Mouse (Mus musculus) midbrain, embryonic 11.5 days (tissue): ENCODE results near the gene 9430097D07Rik. TPM values are rescaled to one million over a fixed set of nuclear protein-coding genes. Genes with fewer than 3 reads are reported as not detected.
A peak's percentile ranks its signal among the peaks of the same experiment; 100 is the strongest.

ENCODE experiments used
- ATAC-seq: fragments of 200-750 bp; cut with Nextera tagmentation; 2 replicates; pipeline ENCODE4 v1.8.0; 2017; ENCODE audit warnings: moderate TSS enrichment, moderate library complexity; ENCODE audit not compliant: low FRiP score
- DNase-seq: peaks from one replicate; pipeline ENCODE4 v3.0.0; 2015; ENCODE audit warnings: low spot score; ENCODE audit errors: missing footprints
- H3K27ac ChIP-seq: fragments of 300-500 bp; sonication (generic); 2 replicates; pipeline ENCODE4 v1.5.1; 2014; ENCODE audit warnings: low read depth, low read length
- H3K27me3 ChIP-seq: fragments of 300-500 bp; sonication (generic); 2 replicates; pipeline ENCODE4 v1.6.1; 2014; ENCODE audit warnings: mild to moderate bottlenecking, low read length, moderate library complexity, mixed read lengths; ENCODE audit not compliant: control insufficient read depth, insufficient read depth
- H3K36me3 ChIP-seq: fragments of 300-500 bp; sonication (generic); 2 replicates; pipeline ENCODE4 v1.6.1; 2014; ENCODE audit warnings: mild to moderate bottlenecking, low read length, moderate library complexity, mixed read lengths; ENCODE audit not compliant: control insufficient read depth, insufficient read depth
- H3K4me1 ChIP-seq: fragments of 300-500 bp; sonication (generic); 2 replicates; pipeline ENCODE4 v1.6.1; 2014; ENCODE audit warnings: low read length; ENCODE audit not compliant: control insufficient read depth, insufficient read depth
- H3K4me2 ChIP-seq: fragments of 300-500 bp; sonication (generic); 2 replicates; pipeline ENCODE4 v1.6.1; 2014; ENCODE audit warnings: mild to moderate bottlenecking, moderate library complexity
- H3K4me3 ChIP-seq: fragments of 300-500 bp; sonication (generic); 2 replicates; pipeline ENCODE4 v1.5.1; 2014; ENCODE audit warnings: low read depth, low read length
- H3K9ac ChIP-seq: fragments of 300-500 bp; sonication (generic); 2 replicates; pipeline ENCODE4 v1.6.1; 2014; ENCODE audit warnings: low read length
- H3K9me3 ChIP-seq: fragments of 300-500 bp; sonication (generic); 2 replicates; pipeline ENCODE4 v1.6.1; 2016; ENCODE audit warnings: low read length; ENCODE audit not compliant: control insufficient read depth
- WGBS: fragments of 180-500 bp; shearing (Covaris S2); extraction: QIAGEN DNeasy Blood & Tissue Kit; methylation state at CpG from one replicate; pipeline ENCODE4 v1.1.7; 2014; 5-methylcytosine and 5-hydroxymethylcytosine counted together
- polyA plus RNA-seq: library from polyadenylated mRNA; unstranded; fragments of >200 nt; fragmentation: Nextera tagmentation; extraction: Ambion mirVana; gene quantifications from 2 replicates; pipeline ENCODE4 v1.2.1, GENCODE M21; 2014

9430097D07Rik gene
- polyA plus RNA-seq, 1 experiment from 2014 or later = 0.49 TPM

GRCm38 (mm10) chr2:32535501-32535991, 39.9 kb downstream of the 9430097D07Rik start:
- peak; percentile 89 for DNase-seq
- peak overlapping the region; percentile 91 for H3K9ac ChIP-seq
- peak overlapping the region; percentile 76 for H3K27ac ChIP-seq
- no peaks in the 10 kb centered on the region for H3K27me3 ChIP-seq
- under 1% methylated on average over 47 of the region's 56 CpGs for WGBS
- H3K4me1 ChIP-seq = peaks cover 53% of the 10 kb centered on the region
- peak; percentile 26 for ATAC-seq
- peak overlapping the region; percentile 79 for H3K4me2 ChIP-seq
- peak overlapping the region; percentile 80 for H3K4me3 ChIP-seq
- H3K36me3 ChIP-seq = no peaks in the 10 kb centered on the region
- H3K9me3 ChIP-seq = no peaks in the 10 kb centered on the region

- no peaks in the 10 kb centered on the region for H3K9me3 ChIP-seq
- ATAC-seq = peak; percentile 97
- H3K4me3 ChIP-seq = peak within 1 kb of the TSS; percentile 80
- peak within 1 kb of the TSS; percentile 91 for H3K27ac ChIP-seq
- peaks cover 51% of the 10 kb centered on the region for H3K4me1 ChIP-seq
- no peaks in the 10 kb centered on the region for H3K36me3 ChIP-seq
- H3K27me3 ChIP-seq = no peaks in the 10 kb centered on the region
- H3K9ac ChIP-seq = peak within 1 kb of the TSS; percentile 91
- WGBS = 1% methylated on average over 67 of the region's 67 CpGs
- H3K4me2 ChIP-seq = peak within 1 kb of the TSS; percentile 79
- DNase-seq = peak; percentile 99
Observed at GRCm38 (mm10) chr2:32534733-32535471, 40.6 kb downstream of the 9430097D07Rik start, which contains the start of gene Fam102a. TSS of gene Fam102a (plus strand) at chr2:32535332.

GRCm38 (mm10) chr2:32534061-32534732, 41.3 kb downstream of the 9430097D07Rik start:
- peak overlapping the region; percentile 80 for H3K4me3 ChIP-seq
- H3K27me3 ChIP-seq = no peaks in the 10 kb centered on the region
- DNase-seq (no peak), ATAC-seq (peak; percentile 8)
- H3K9me3 ChIP-seq = no peaks in the 10 kb centered on the region
- 10% methylated on average over 13 of the region's 13 CpGs for WGBS
- no peaks in the 10 kb centered on the region for H3K36me3 ChIP-seq
- H3K4me1 ChIP-seq = peaks cover 44% of the 10 kb centered on the region
- H3K27ac ChIP-seq = peak overlapping the region; percentile 91
- peak overlapping the region; percentile 68 for H3K4me2 ChIP-seq
- H3K9ac ChIP-seq = peak overlapping the region; percentile 79

- H3K9ac ChIP-seq = no peak overlapping the region
- no peaks in the 10 kb centered on the region for H3K27me3 ChIP-seq
- H3K27ac ChIP-seq = no peak overlapping the region
Observed at GRCm38 (mm10) chr2:32533163-32533562, 42.3 kb downstream of the 9430097D07Rik start.

GRCm38 (mm10) chr2:32530479-32530878, 45.0 kb downstream of the 9430097D07Rik start:
- ATAC-seq (no peak), DNase-seq (no peak)
- 95% methylated on average over 2 of the region's 2 CpGs for WGBS
- Histone ChIP-seq H3K36me3 (no peaks in the 10 kb centered on the region), H3K4me2 (no peak overlapping the region), H3K27ac (no peak overlapping the region), H3K9me3 (no peaks in the 10 kb centered on the region), H3K27me3 (no peaks in the 10 kb centered on the region), H3K4me3 (no peak overlapping the region), H3K4me1 (peaks cover 11% of the 10 kb centered on the region), H3K9ac (no peak overlapping the region)

More at GRCm38 (mm10) chr2:32533163-32533562, 42.3 kb downstream of the 9430097D07Rik start:
- Histone ChIP-seq H3K9me3 (no peaks in the 10 kb centered on the region), H3K4me1 (peaks cover 34% of the 10 kb centered on the region), H3K4me3 (no peak overlapping the region), H3K36me3 (no peaks in the 10 kb centered on the region), H3K4me2 (no peak overlapping the region)
- ATAC-seq (no peak), DNase-seq (no peak)
- 92% methylated on average over 2 of the region's 2 CpGs for WGBS

- no peaks in the 10 kb centered on the region for H3K9me3 ChIP-seq
- H3K27ac ChIP-seq = no peak overlapping the region
- no peaks in the 10 kb centered on the region for H3K27me3 ChIP-seq
- DNase-seq = peak; percentile 60
- H3K4me3 ChIP-seq = no peak overlapping the region
- no peaks in the 10 kb centered on the region for H3K36me3 ChIP-seq
- no peak overlapping the region for H3K4me2 ChIP-seq
- WGBS = 76% methylated on average over 1 of the region's 1 CpGs
- H3K4me1 ChIP-seq = no peaks in the 10 kb centered on the region
- ATAC-seq = no peak
- no peak overlapping the region for H3K9ac ChIP-seq
Observed at GRCm38 (mm10) chr2:32528326-32528725, 47.2 kb downstream of the 9430097D07Rik start.

- Histone ChIP-seq H3K36me3 (no peaks in the 10 kb centered on the region), H3K9me3 (no peaks in the 10 kb centered on the region), H3K4me1 (no peaks in the 10 kb centered on the region), H3K27ac (no peak overlapping the region), H3K27me3 (no peaks in the 10 kb centered on the region), H3K9ac (no peak overlapping the region), H3K4me3 (no peak overlapping the region), H3K4me2 (no peak overlapping the region)
- 53% methylated on average over 14 of the region's 14 CpGs for WGBS
- DNase-seq (peak; percentile 81), ATAC-seq (no peak)
Observed at GRCm38 (mm10) chr2:32527468-32527966, 48.0 kb downstream of the 9430097D07Rik start.

GRCm38 (mm10) chr2:32525816-32526215, 49.7 kb downstream of the 9430097D07Rik start:
- Histone ChIP-seq H3K4me1 (no peaks in the 10 kb centered on the region), H3K9ac (no peak overlapping the region), H3K27me3 (no peaks in the 10 kb centered on the region), H3K27ac (no peak overlapping the region), H3K9me3 (no peaks in the 10 kb centered on the region), H3K4me2 (no peak overlapping the region), H3K4me3 (no peak overlapping the region), H3K36me3 (no peaks in the 10 kb centered on the region)
- peak; percentile 41 for DNase-seq
- WGBS = 89% methylated on average over 12 of the region's 12 CpGs
- no peak for ATAC-seq
